Mouse (Mus musculus): ENCODE data around the gene Prkci. TPM values are rescaled to one million over a fixed set of nuclear protein-coding genes. Genes with fewer than 3 reads are reported as not detected.

Prkci gene
- polyA plus RNA-seq (2012; ENCODE audit: insufficient read depth, low replicate concordance), result 1.0 TPM in 1 of 2 replicates, not detected in the other

DNA sequence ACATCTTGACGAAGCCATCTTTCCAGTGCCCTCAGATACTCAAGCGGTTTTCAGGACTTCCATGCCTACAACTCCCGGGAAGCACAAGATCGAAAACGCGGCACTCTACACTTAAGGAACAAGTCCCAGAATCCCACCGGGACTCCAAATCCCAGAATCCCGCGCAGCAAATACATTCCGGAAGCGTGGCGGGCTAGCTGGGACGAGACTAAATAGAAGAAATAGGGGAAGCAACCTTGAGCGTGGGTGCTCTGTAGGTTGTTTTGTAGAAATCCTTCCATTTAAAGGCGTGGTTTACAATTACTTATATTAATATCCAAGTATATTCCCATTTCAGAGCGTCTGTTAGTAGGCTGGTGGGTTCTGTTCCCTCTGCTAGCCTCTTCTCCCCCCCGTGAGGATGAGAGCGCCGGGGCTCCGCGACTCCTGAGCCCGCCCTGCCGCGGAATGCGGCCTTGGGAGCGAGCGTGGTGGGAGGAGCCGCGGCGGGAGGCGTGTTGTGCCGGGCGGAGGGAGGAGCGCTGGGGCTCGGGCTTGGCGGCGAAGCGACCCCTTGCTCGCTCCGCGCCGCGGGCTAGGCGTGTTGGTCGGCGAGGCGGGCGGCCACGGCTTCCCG is at the start of gene Prkci:
Prkci (plus strand) TSS at position 465 of the 616 bp plus-strand sequence.
- no peak for TF ChIP-seq GATA1 (IDR thresholded peaks at IDR 0.05; ENCODE audit: borderline replicate concordance, low read length)
- no peak for TF ChIP-seq FLI1 (IDR thresholded peaks at IDR 0.05; ENCODE audit: low read length)
- Histone ChIP-seq H3K4me1 (peaks cover 45% of the 10 kb centered on the region), H3K36me3 (replicated peaks; ENCODE audit: low read length) (no peaks in the 10 kb centered on the region), H3K27me3 (replicated peaks) (no peaks in the 10 kb centered on the region), H3K4me3 (replicated peaks) (peak within 1 kb of the TSS; percentile 94), H3K9me3 (no peaks in the 10 kb centered on the region)

DNA sequence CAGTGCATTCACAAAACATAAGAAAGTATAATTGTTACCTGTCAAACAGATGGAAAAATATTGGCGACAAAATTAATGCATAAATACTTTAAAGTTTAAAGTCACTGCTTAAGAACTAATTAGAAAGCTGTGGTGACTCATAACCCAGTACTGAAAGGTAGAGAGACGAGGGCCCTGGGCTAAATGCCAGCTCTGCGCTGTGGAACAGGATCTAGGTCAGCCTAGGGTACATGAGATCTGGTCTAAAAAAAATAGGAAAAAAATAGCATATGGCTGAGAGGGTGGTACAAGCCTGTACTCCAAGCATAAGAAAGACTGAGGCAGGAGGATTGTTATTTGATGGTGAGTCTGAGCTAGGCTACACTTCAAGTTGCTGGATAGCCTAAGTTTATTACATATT is 43.9 kb upstream of the Prkci start:
- Histone ChIP-seq H3K27me3 (replicated peaks) (no peaks in the 10 kb centered on the region), H3K4me1 (peaks cover 15% of the 10 kb centered on the region), H3K9me3 (no peaks in the 10 kb centered on the region), H3K36me3 (replicated peaks; ENCODE audit: low read length) (peaks cover 87% of the 10 kb centered on the region), H3K4me3 (replicated peaks) (no peak overlapping the region)
- TF ChIP-seq FLI1 (IDR thresholded peaks at IDR 0.05; ENCODE audit: low read length) (no peak), GATA1 (IDR thresholded peaks at IDR 0.05; ENCODE audit: borderline replicate concordance, low read length) (no peak)

GRCm38 (mm10) chr3:30952273-30953070 is 43.1 kb upstream of the Prkci start:
- TF ChIP-seq GATA1 (IDR thresholded peaks at IDR 0.05; ENCODE audit: borderline replicate concordance, low read length) (no peak), FLI1 (IDR thresholded peaks at IDR 0.05; ENCODE audit: low read length) (no peak)
- no peaks in the 10 kb centered on the region for H3K9me3 ChIP-seq
- H3K4me3 ChIP-seq (replicated peaks), result no peak overlapping the region
- peaks cover 17% of the 10 kb centered on the region for H3K4me1 ChIP-seq
- H3K36me3 ChIP-seq (replicated peaks; ENCODE audit: low read length), result peaks cover 84% of the 10 kb centered on the region
- H3K27me3 ChIP-seq (replicated peaks), result no peaks in the 10 kb centered on the region

GRCm38 (mm10) chr3:30956327-30956726 is 39.2 kb upstream of the Prkci start:
- no peak for TF ChIP-seq GATA1 (IDR thresholded peaks at IDR 0.05; ENCODE audit: borderline replicate concordance, low read length)
- no peak overlapping the region for H3K4me3 ChIP-seq (replicated peaks)
- peaks cover 33% of the 10 kb centered on the region for H3K4me1 ChIP-seq
- H3K36me3 ChIP-seq (replicated peaks; ENCODE audit: low read length), result peaks cover 88% of the 10 kb centered on the region
- H3K9me3 ChIP-seq, result no peaks in the 10 kb centered on the region
- H3K27me3 ChIP-seq (replicated peaks), result no peaks in the 10 kb centered on the region

DNA sequence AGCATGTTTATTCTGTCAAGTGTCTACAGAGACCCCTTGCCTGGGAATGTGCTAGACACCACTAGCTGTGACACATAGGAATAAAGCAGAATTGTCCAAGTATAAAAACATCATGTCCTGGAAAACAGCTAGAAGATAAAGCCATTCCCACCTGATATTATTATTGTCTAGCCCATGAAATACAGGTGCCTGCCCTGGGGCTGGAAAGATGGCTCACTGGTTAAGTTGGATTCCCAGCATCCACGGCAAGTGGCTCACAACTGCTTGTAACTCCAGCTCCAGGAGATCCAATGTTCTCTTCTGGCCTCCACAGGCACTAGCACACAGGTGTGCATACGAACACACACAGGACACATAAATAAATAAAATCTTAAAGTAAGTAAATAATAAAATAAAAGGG is 36.8 kb upstream of the Prkci start:
- Histone ChIP-seq H3K4me3 (replicated peaks) (no peak overlapping the region), H3K9me3 (no peaks in the 10 kb centered on the region), H3K36me3 (replicated peaks; ENCODE audit: low read length) (peaks cover 92% of the 10 kb centered on the region), H3K27me3 (replicated peaks) (no peaks in the 10 kb centered on the region), H3K4me1 (peaks cover 24% of the 10 kb centered on the region)
- no peak for TF ChIP-seq FLI1 (IDR thresholded peaks at IDR 0.05; ENCODE audit: low read length)
- TF ChIP-seq GATA1 (IDR thresholded peaks at IDR 0.05; ENCODE audit: borderline replicate concordance, low read length), result no peak

DNA sequence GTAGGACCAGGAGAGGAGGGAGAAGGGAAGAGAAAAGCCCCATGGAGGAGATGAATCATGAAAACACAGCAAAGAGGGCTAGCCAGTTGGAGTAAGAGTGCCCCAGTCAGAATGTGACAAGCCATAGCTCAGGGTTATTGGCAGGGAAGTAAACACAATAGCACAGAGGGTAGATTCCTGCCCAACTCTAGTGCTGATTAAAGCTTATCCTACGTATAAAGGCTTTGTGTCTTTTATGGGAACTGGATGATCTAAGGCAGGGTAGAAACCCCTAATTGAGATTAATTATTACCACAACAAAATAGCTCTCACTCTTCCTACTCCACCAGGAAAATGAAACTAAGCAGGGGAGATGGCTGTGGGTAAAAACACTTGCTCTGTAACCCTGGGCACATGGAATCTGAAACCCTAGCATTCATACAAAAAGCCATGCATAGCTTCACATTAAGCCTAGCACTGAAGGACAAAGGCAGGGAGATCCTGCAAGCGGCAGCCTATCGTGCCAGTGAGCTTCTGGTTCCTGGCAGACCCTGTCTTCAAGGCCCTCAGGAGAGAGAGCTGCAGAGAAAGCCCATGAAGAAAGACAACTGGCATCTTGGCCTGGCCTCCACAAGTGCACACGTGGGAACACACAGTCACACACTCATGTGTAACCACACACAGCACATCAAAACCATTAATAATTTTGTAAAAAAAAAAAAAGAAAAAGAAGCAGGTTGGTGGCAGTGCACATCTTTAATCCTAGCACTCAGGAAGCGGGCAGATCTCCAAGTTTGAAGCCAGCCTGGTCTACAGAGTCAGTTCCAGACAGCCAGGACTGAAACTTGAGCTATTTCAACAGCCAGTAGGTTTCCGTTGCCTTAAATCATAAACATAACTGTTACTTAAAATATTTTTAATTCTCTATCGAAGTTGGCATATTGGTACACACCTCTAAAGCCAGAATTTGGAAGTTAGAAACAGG is 35.4 kb upstream of the Prkci start:
- TF ChIP-seq FLI1 (IDR thresholded peaks at IDR 0.05; ENCODE audit: low read length) (no peak), GATA1 (IDR thresholded peaks at IDR 0.05; ENCODE audit: borderline replicate concordance, low read length) (no peak)

DNA sequence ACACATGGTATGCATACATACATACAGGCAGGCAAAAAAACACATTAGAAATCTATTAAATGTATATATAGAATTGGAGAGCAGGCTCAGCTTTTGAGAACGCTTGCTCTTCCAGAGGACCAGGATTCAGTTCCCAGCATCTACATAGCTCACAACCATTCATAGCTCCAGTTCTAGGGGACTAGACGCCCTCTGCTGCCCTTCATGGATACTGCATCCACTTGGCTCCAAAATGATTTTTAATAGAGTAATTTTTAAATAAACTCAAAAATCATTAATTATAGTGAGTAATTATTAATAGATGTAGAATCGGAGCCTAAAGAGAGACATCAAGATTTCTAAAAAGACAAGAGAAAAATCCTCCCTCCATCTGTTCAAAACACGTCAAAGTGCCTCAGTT is 32.4 kb upstream of the Prkci start:
- H3K9me3 ChIP-seq, result no peaks in the 10 kb centered on the region
- no peak for TF ChIP-seq GATA1 (IDR thresholded peaks at IDR 0.05; ENCODE audit: borderline replicate concordance, low read length)
- TF ChIP-seq FLI1 (IDR thresholded peaks at IDR 0.05; ENCODE audit: low read length), result no peak
- peaks cover 35% of the 10 kb centered on the region for H3K4me1 ChIP-seq

More for the DNA sequence above, 35.4 kb upstream of the Prkci start:
- peaks cover 92% of the 10 kb centered on the region for H3K36me3 ChIP-seq (replicated peaks; ENCODE audit: low read length)
- no peaks in the 10 kb centered on the region for H3K9me3 ChIP-seq
- peaks cover 24% of the 10 kb centered on the region for H3K4me1 ChIP-seq
- no peak overlapping the region for H3K4me3 ChIP-seq (replicated peaks)
- H3K27me3 ChIP-seq (replicated peaks), result no peaks in the 10 kb centered on the region

DNA sequence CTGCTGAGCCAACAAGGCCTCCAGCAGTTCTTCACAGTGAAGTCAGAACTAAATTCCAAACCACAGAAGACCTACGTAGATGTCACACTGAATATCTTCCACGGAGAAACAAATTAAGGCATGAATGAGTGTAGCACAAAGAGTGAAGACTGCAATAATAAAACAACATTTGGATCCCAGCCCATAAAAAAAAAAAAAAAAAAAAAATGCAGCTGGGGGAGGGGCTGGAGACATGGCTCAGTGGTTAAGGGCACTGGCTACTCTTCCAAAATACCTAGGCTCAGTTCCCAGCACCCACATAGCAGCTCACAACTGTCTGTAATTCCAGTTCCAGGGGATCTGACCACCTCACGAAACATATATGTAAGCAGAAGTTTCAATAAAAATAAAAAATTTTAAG is 31.3 kb upstream of the Prkci start:
- H3K27me3 ChIP-seq (replicated peaks), result no peaks in the 10 kb centered on the region
- TF ChIP-seq FLI1 (IDR thresholded peaks at IDR 0.05; ENCODE audit: low read length) (no peak), GATA1 (IDR thresholded peaks at IDR 0.05; ENCODE audit: borderline replicate concordance, low read length) (no peak)
- peaks cover 28% of the 10 kb centered on the region for H3K4me1 ChIP-seq
- peaks cover 72% of the 10 kb centered on the region for H3K36me3 ChIP-seq (replicated peaks; ENCODE audit: low read length)
- H3K4me3 ChIP-seq (replicated peaks), result no peak overlapping the region
- no peaks in the 10 kb centered on the region for H3K9me3 ChIP-seq

More for the DNA sequence above, 32.4 kb upstream of the Prkci start:
- Histone ChIP-seq H3K36me3 (replicated peaks; ENCODE audit: low read length) (peaks cover 82% of the 10 kb centered on the region), H3K4me3 (replicated peaks) (no peak overlapping the region), H3K27me3 (replicated peaks) (no peaks in the 10 kb centered on the region)

- Histone ChIP-seq H3K9me3 (no peaks in the 10 kb centered on the region), H3K4me1 (peaks cover 27% of the 10 kb centered on the region), H3K4me3 (replicated peaks) (peak overlapping the region; percentile 66), H3K36me3 (replicated peaks; ENCODE audit: low read length) (peaks cover 57% of the 10 kb centered on the region), H3K27me3 (replicated peaks) (no peaks in the 10 kb centered on the region)
- TF ChIP-seq FLI1 (IDR thresholded peaks at IDR 0.05; ENCODE audit: low read length) (no peak), GATA1 (IDR thresholded peaks at IDR 0.05; ENCODE audit: borderline replicate concordance, low read length) (no peak)
These were observed 29.9 kb upstream of the Prkci start for GRCm38 (mm10) chr3:30965644-30966043.
